Mouse (Mus musculus) left cerebral cortex, adult 8-10 months (tissue): ENCODE measurements at regions not wholly inside any gene's neighbourhood (a gene's known extent, or its start where the extent isn't known, plus 50 kb on each side); places are given as distances from the start of the nearest gene placed in this dataset.

Experiments
- DNase-seq, 2 experiments: peaks; one replicate each; pipeline ENCODE4 v3.0.0; 2022; ENCODE audit warnings: low spot score in 2 of 2

GRCm38 (mm10) chr5:6356161-6356560 is 607.0 kb upstream of the Steap1 start:
- DNase-seq, result no peak

DNA sequence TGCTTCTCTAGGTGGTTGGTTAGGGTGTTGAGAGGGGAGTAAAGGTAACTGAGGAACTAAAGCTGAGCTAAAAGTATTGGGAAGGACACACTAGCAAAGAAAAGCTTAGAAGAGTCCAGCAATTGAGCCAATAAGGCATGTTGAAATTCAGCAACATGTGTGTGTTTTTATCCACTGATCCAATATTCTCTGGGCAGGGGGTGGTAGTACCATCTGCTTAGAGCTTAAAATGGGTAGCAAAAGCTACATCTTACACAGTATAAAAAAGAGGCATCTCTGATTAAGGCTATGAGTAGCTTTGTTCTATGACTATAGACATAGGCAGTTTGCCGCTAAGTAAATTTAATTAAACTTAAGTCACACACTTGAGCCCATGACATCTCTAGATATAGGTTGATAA is 598.2 kb upstream of the Steap1 start:
- peak in 1 of 2 experiments; percentile 10 for DNase-seq

DNA sequence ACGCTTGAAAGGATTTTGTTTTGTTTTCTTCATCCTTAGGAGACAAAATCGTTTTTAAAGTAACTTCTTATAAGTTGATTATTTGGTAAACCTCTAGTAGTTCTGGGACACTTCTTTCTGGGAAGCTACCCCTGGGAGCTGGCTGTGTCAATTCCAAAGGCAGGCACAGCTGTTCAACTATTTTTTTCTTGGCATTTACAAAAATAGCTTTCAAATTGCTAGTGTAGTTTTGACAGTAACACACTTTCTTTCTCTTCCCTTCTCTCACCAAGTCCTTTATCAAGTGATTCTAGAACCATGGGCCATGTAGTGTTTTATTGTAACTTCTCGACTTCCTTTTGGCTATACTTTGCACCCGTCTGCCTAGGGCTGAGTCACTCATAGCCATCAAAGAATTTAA is 595.6 kb upstream of the Steap1 start:
- no peak for DNase-seq

GRCm38 (mm10) chr5:6329611-6330010 is 580.5 kb upstream of the Steap1 start:
- no peak for DNase-seq

DNA sequence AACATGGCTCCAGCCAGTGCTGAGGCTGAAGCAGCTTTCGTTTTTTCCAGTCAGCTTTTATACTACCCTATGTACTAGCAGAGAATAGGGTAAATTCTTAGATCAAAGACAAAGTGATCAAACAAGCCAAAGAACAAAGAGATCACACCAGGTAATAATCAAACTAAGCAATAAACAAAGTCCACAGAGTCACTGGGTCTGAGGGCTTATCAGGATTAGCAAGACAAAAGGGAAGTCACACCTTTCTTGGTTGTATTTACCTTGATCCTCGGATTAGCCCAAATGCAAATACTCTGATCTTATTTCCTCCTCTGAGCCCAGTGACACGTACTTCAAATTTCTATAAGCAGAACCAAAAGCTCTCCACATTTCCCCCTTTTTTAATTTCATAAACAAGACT is 579.4 kb upstream of the Steap1 start:
- no peak for DNase-seq

GRCm38 (mm10) chr5:6298571-6298970 is 549.4 kb upstream of the Steap1 start:
- no peak for DNase-seq

DNA sequence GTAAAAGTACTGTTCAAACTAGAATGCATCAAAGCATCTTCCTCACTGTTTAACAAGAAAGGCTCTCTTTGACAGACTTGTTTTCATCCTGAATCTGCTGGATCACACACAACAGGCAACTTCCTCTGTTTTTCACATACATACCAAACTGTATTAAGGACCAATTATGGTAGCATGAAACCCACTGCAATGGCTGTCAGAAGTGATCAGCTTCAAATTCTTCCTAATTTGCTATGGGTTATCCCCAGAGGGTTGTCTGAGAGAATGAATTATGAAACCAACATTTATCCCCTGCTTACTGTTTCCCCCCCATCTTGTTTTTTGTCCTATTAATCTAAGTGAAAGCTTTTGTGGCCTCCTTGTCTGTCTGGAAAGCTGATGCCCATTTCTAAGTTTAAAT is 545.2 kb upstream of the Steap1 start:
- no peak for DNase-seq

DNA sequence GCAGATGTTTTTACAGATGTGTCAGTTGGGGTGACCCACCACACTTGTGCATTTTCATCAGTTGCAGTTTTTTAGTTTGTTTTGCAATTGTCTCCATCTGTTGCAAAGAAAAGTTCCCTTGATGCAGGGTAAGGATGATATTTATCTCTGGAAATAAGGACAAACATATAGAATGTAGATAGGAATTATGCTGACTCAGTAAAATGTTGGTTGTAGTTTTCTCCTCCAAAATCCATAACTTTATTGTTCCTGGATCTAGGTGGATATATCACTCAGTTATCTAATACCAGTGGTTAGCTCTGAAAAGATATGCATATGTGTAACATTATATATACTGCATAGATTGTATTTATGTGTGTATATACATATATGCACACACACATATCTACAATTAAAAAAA is 502.1 kb upstream of the Steap1 start:
- DNase-seq, result no peak
